Mouse (Mus musculus): Measurements from ENCODE around the gene Hyal3. TPM values are rescaled to one million over a fixed set of nuclear protein-coding genes. Genes with fewer than 3 reads are reported as not detected.

Gene Hyal3
- polyA plus RNA-seq, 1 experiment from 2014 or later = 0.89 TPM

- H3K36me3 ChIP-seq (ENCODE audit: control insufficient read depth, insufficient read depth, low read length) = no peaks in the 10 kb centered on the region
- ATAC-seq (ENCODE audit: low FRiP score, low TSS enrichment) (no peak), DNase-seq (no peak)
- no peak overlapping the region for H3K9ac ChIP-seq (replicated peaks; ENCODE audit: low read length)
- no peak overlapping the region for H3K4me2 ChIP-seq (ENCODE audit: low read length)
- H3K9me3 ChIP-seq (ENCODE audit: control insufficient read depth, low read length) = no peaks in the 10 kb centered on the region
- 0 out of 2 replicates have a peak, but pooled peaks cover 12% of the 10 kb centered on the region for H3K4me1 ChIP-seq (ENCODE audit: control insufficient read depth, insufficient read depth, low read length)
- H3K4me3 ChIP-seq (replicated peaks; ENCODE audit: low read depth, low read length) = no peak overlapping the region
- H3K27ac ChIP-seq (replicated peaks; ENCODE audit: low read depth, low read length) = no peak overlapping the region
- 83% methylated on average over 6 of the region's 6 CpGs for WGBS
- no peaks in the 10 kb centered on the region for H3K27me3 ChIP-seq (ENCODE audit: control insufficient read depth, insufficient read depth, low read length)
These were observed 22.6 kb downstream of the Hyal3 start for GRCm38 (mm10) chr9:107603251-107603650.

GRCm38 (mm10) chr9:107605041-107605661 lies 24.5 kb downstream of the Hyal3 start:
- 39% methylated on average over 23 of the region's 23 CpGs for WGBS
- 0 out of 2 replicates have a peak overlapping the region, but pooled peaks have one; percentile 5 for H3K4me2 ChIP-seq (ENCODE audit: low read length)
- no peaks in the 10 kb centered on the region for H3K27me3 ChIP-seq (ENCODE audit: control insufficient read depth, insufficient read depth, low read length)
- H3K27ac ChIP-seq (replicated peaks; ENCODE audit: low read depth, low read length) = no peak overlapping the region
- no peak for ATAC-seq (ENCODE audit: low FRiP score, low TSS enrichment)
- no peak overlapping the region for H3K4me3 ChIP-seq (replicated peaks; ENCODE audit: low read depth, low read length)
- 0 out of 2 replicates have a peak, but pooled peaks cover 17% of the 10 kb centered on the region for H3K4me1 ChIP-seq (ENCODE audit: control insufficient read depth, insufficient read depth, low read length)
- H3K9ac ChIP-seq (replicated peaks; ENCODE audit: low read length) = no peak overlapping the region
- no peaks in the 10 kb centered on the region for H3K9me3 ChIP-seq (ENCODE audit: control insufficient read depth, low read length)
- H3K36me3 ChIP-seq (ENCODE audit: control insufficient read depth, insufficient read depth, low read length) = no peaks in the 10 kb centered on the region
- DNase-seq = no peak

GRCm38 (mm10) chr9:107606591-107606990 lies 26.0 kb downstream of the Hyal3 start:
- no peak for ATAC-seq (ENCODE audit: low FRiP score, low TSS enrichment)
- H3K4me2 ChIP-seq (ENCODE audit: low read length) = no peak overlapping the region
- H3K27ac ChIP-seq (replicated peaks; ENCODE audit: low read depth, low read length) = no peak overlapping the region
- no peak overlapping the region for H3K9ac ChIP-seq (replicated peaks; ENCODE audit: low read length)
- H3K36me3 ChIP-seq (ENCODE audit: control insufficient read depth, insufficient read depth, low read length) = no peaks in the 10 kb centered on the region
- no peaks in the 10 kb centered on the region for H3K27me3 ChIP-seq (ENCODE audit: control insufficient read depth, insufficient read depth, low read length)
- no peaks in the 10 kb centered on the region for H3K9me3 ChIP-seq (ENCODE audit: control insufficient read depth, low read length)
- DNase-seq = no peak
- H3K4me3 ChIP-seq (replicated peaks; ENCODE audit: low read depth, low read length) = no peak overlapping the region
- H3K4me1 ChIP-seq (ENCODE audit: control insufficient read depth, insufficient read depth, low read length) = peaks cover 21% of the 10 kb centered on the region
- 20% methylated on average over 9 of the region's 9 CpGs for WGBS

- no peak overlapping the region for H3K4me2 ChIP-seq (ENCODE audit: low read length)
- 72% methylated on average over 2 of the region's 2 CpGs for WGBS
These were observed 26.4 kb downstream of the Hyal3 start for GRCm38 (mm10) chr9:107607036-107607435.

GRCm38 (mm10) chr9:107607653-107608245 lies 27.1 kb downstream of the Hyal3 start:
- H3K36me3 ChIP-seq (ENCODE audit: control insufficient read depth, insufficient read depth, low read length) = no peaks in the 10 kb centered on the region
- H3K4me3 ChIP-seq (replicated peaks; ENCODE audit: low read depth, low read length) = no peak overlapping the region
- no peaks in the 10 kb centered on the region for H3K9me3 ChIP-seq (ENCODE audit: control insufficient read depth, low read length)
- 63% methylated on average over 9 of the region's 9 CpGs for WGBS
- peaks cover 25% of the 10 kb centered on the region for H3K4me1 ChIP-seq (ENCODE audit: control insufficient read depth, insufficient read depth, low read length)
- H3K27me3 ChIP-seq (ENCODE audit: control insufficient read depth, insufficient read depth, low read length) = no peaks in the 10 kb centered on the region
- no peak for DNase-seq
- H3K9ac ChIP-seq (replicated peaks; ENCODE audit: low read length) = no peak overlapping the region
- no peak for ATAC-seq (ENCODE audit: low FRiP score, low TSS enrichment)
- H3K27ac ChIP-seq (replicated peaks; ENCODE audit: low read depth, low read length) = no peak overlapping the region
- H3K4me2 ChIP-seq (ENCODE audit: low read length) = no peak overlapping the region

More at GRCm38 (mm10) chr9:107607036-107607435, 26.4 kb downstream of the Hyal3 start:
- no peak for DNase-seq
- Histone ChIP-seq H3K27ac (replicated peaks; ENCODE audit: low read depth, low read length) (no peak overlapping the region), H3K9me3 (ENCODE audit: control insufficient read depth, low read length) (no peaks in the 10 kb centered on the region), H3K4me1 (ENCODE audit: control insufficient read depth, insufficient read depth, low read length) (peaks cover 26% of the 10 kb centered on the region), H3K36me3 (ENCODE audit: control insufficient read depth, insufficient read depth, low read length) (no peaks in the 10 kb centered on the region), H3K27me3 (ENCODE audit: control insufficient read depth, insufficient read depth, low read length) (no peaks in the 10 kb centered on the region), H3K4me3 (replicated peaks; ENCODE audit: low read depth, low read length) (no peak overlapping the region), H3K9ac (replicated peaks; ENCODE audit: low read length) (no peak overlapping the region)
- ATAC-seq (ENCODE audit: low FRiP score, low TSS enrichment) = no peak

- H3K4me1 ChIP-seq (ENCODE audit: control insufficient read depth, insufficient read depth, low read length) = peaks cover 29% of the 10 kb centered on the region
- H3K4me3 ChIP-seq (replicated peaks; ENCODE audit: low read depth, low read length) = no peak within 1 kb of the TSS
- 43% methylated on average over 12 of the region's 12 CpGs for WGBS
- peaks cover 2% of the 10 kb centered on the region for H3K36me3 ChIP-seq (ENCODE audit: control insufficient read depth, insufficient read depth, low read length)
- no peak within 1 kb of the TSS for H3K4me2 ChIP-seq (ENCODE audit: low read length)
- no peak within 1 kb of the TSS for H3K9ac ChIP-seq (replicated peaks; ENCODE audit: low read length)
- H3K27ac ChIP-seq (replicated peaks; ENCODE audit: low read depth, low read length) = no peak within 1 kb of the TSS
- DNase-seq = no peak
- no peak for ATAC-seq (ENCODE audit: low FRiP score, low TSS enrichment)
- H3K27me3 ChIP-seq (ENCODE audit: control insufficient read depth, insufficient read depth, low read length) = no peaks in the 10 kb centered on the region
- no peaks in the 10 kb centered on the region for H3K9me3 ChIP-seq (ENCODE audit: control insufficient read depth, low read length)
These were observed 28.3 kb downstream of the Hyal3 start, which contains the start of gene Sema3b for GRCm38 (mm10) chr9:107608741-107609432. TSS of gene Sema3b (minus strand) at chr9:107609229.

GRCm38 (mm10) chr9:107609433-107609830 lies 28.8 kb downstream of the Hyal3 start:
- Histone ChIP-seq H3K9ac (replicated peaks; ENCODE audit: low read length) (no peak overlapping the region), H3K27ac (replicated peaks; ENCODE audit: low read depth, low read length) (no peak overlapping the region), H3K4me1 (ENCODE audit: control insufficient read depth, insufficient read depth, low read length) (peaks cover 29% of the 10 kb centered on the region), H3K4me3 (replicated peaks; ENCODE audit: low read depth, low read length) (no peak overlapping the region), H3K27me3 (ENCODE audit: control insufficient read depth, insufficient read depth, low read length) (no peaks in the 10 kb centered on the region), H3K4me2 (ENCODE audit: low read length) (no peak overlapping the region), H3K36me3 (ENCODE audit: control insufficient read depth, insufficient read depth, low read length) (peaks cover 7% of the 10 kb centered on the region), H3K9me3 (ENCODE audit: control insufficient read depth, low read length) (no peaks in the 10 kb centered on the region)
- no peak for DNase-seq
- 64% methylated on average over 4 of the region's 4 CpGs for WGBS
- no peak for ATAC-seq (ENCODE audit: low FRiP score, low TSS enrichment)

- DNase-seq (no peak), ATAC-seq (ENCODE audit: low FRiP score, low TSS enrichment) (no peak; the same call in 1 of the 2 replicates)
- Histone ChIP-seq H3K36me3 (ENCODE audit: control insufficient read depth, insufficient read depth, low read length) (peaks cover 29% of the 10 kb centered on the region), H3K4me2 (ENCODE audit: low read length) (peak overlapping the region; percentile 70), H3K4me3 (replicated peaks; ENCODE audit: low read depth, low read length) (peak overlapping the region; percentile 25; the same call in 1 of the 2 replicates), H3K9ac (replicated peaks; ENCODE audit: low read length) (peak overlapping the region; percentile 80), H3K27me3 (ENCODE audit: control insufficient read depth, insufficient read depth, low read length) (no peaks in the 10 kb centered on the region), H3K27ac (replicated peaks; ENCODE audit: low read depth, low read length) (peak overlapping the region; percentile 100), H3K4me1 (ENCODE audit: control insufficient read depth, insufficient read depth, low read length) (peaks cover 22% of the 10 kb centered on the region), H3K9me3 (ENCODE audit: control insufficient read depth, low read length) (no peaks in the 10 kb centered on the region)
- 77% methylated on average over 6 of the region's 6 CpGs for WGBS
These were observed 31.0 kb downstream of the Hyal3 start for GRCm38 (mm10) chr9:107611456-107612190.
